Mouse (Mus musculus) limb, embryonic 14.5 days (tissue): ENCODE measurements around the gene Rpl23. TPM values are rescaled to one million over a fixed set of nuclear protein-coding genes. Genes with fewer than 3 reads are reported as not detected.

ENCODE experiments used
- ATAC-seq: fragments of 200-750 bp; cut with Nextera tagmentation; 2 replicates; pipeline ENCODE4 v1.8.0; 2017; ENCODE audit warnings: low read depth, moderate number of reproducible peaks, moderate TSS enrichment; ENCODE audit not compliant: low FRiP score
- DNase-seq: peaks from one replicate; pipeline ENCODE4 v3.0.0-alpha.2; 2015; ENCODE audit warnings: low spot score
- H3K27ac ChIP-seq: fragments of 300-500 bp; sonication (generic); replicated peaks from 2 replicates; pipeline ENCODE4 v1.5.1; 2014; ENCODE audit warnings: low read depth, mild to moderate bottlenecking, low read length, moderate library complexity, mixed read lengths
- H3K27me3 ChIP-seq: fragments of 300-500 bp; sonication (generic); 2 replicates; pipeline ENCODE4 v1.6.1; 2014; ENCODE audit warnings: low read length, mixed read lengths; ENCODE audit not compliant: control insufficient read depth, insufficient read depth
- H3K36me3 ChIP-seq: fragments of 300-500 bp; sonication (generic); 2 replicates; pipeline ENCODE4 v1.6.1; 2014; ENCODE audit warnings: mild to moderate bottlenecking, low read length, moderate library complexity, mixed read lengths; ENCODE audit not compliant: control insufficient read depth, insufficient read depth
- H3K4me1 ChIP-seq: fragments of 300-500 bp; sonication (generic); 2 replicates; pipeline ENCODE4 v1.6.1; 2014; ENCODE audit warnings: antibody characterized with exemption, low read length, mixed read lengths; ENCODE audit not compliant: control insufficient read depth, insufficient read depth
- H3K4me2 ChIP-seq: fragments of 300-500 bp; sonication (generic); replicated peaks from 2 replicates; pipeline ENCODE4 v1.6.1; 2014; ENCODE audit warnings: low read depth, mild to moderate bottlenecking, low read length, moderate library complexity; ENCODE audit not compliant: severe bottlenecking
- H3K4me3 ChIP-seq: fragments of 300-500 bp; sonication (generic); replicated peaks from 2 replicates; pipeline ENCODE4 v1.5.1; 2014; ENCODE audit warnings: low read length
- H3K9ac ChIP-seq: fragments of 300-500 bp; sonication (generic); 2 replicates; pipeline ENCODE4 v1.6.1; 2014; ENCODE audit warnings: mild to moderate bottlenecking, low read depth, low read length, moderate library complexity; ENCODE audit not compliant: severe bottlenecking
- H3K9me3 ChIP-seq: fragments of 300-500 bp; sonication (generic); 2 replicates; pipeline ENCODE4 v1.6.1; 2016; ENCODE audit warnings: low read length; ENCODE audit not compliant: control insufficient read depth
- POLR2A ChIP-seq: fragments of 200-500 bp; IDR thresholded peaks from 2 replicates; pipeline ENCODE4 v1.8.0; 2012; ENCODE audit warnings: inconsistent platforms, mild to moderate bottlenecking, moderate library complexity, borderline replicate concordance; ENCODE audit not compliant: insufficient read depth, insufficient read length; ENCODE audit errors: extremely low read depth
- WGBS: fragments of 180-500 bp; shearing (Covaris S2); extraction: QIAGEN DNeasy Blood & Tissue Kit; methylation state at CpG from one replicate; pipeline ENCODE4 v1.1.7; 2014; 5-methylcytosine and 5-hydroxymethylcytosine counted together
- polyA plus RNA-seq, 2 experiments: library from polyadenylated mRNA; depleted of rRNA in 1 of 2; stranded (reverse) in 1 of 2; unstranded in 1 of 2; fragments of >200 nt; fragmentation: Nextera tagmentation in 1 of 2; extraction: Ambion mirVana in 1 of 2; gene quantifications; 2 replicates each; pipeline versions ENCODE4 v1.2.1 to v1.2.3; 2012 to 2014

Rpl23 gene
- polyA plus RNA-seq, 2 experiments: 764 to 903 TPM

- Histone ChIP-seq H3K4me3 (no peak overlapping the region), H3K9ac (no peak overlapping the region), H3K36me3 (peaks cover 86% of the 10 kb centered on the region), H3K9me3 (no peaks in the 10 kb centered on the region), H3K27ac (no peak overlapping the region), H3K27me3 (no peaks in the 10 kb centered on the region), H3K4me1 (peaks cover 8% of the 10 kb centered on the region), H3K4me2 (no peak overlapping the region)
- WGBS: 71% methylated on average over 20 of the region's 20 CpGs
- DNase-seq (no peak), ATAC-seq (no peak)
- no peak for TF ChIP-seq POLR2A
Observed at GRCm38 (mm10) chr11:97822840-97823603, 40.8 kb upstream of the Rpl23 start.

- H3K27me3 ChIP-seq: no peaks in the 10 kb centered on the region
- peaks cover 16% of the 10 kb centered on the region for H3K4me1 ChIP-seq
- ATAC-seq (no peak), DNase-seq (no peak)
- no peak overlapping the region for H3K4me3 ChIP-seq
- peaks cover 81% of the 10 kb centered on the region for H3K36me3 ChIP-seq
- no peak overlapping the region for H3K4me2 ChIP-seq
- H3K27ac ChIP-seq: no peak overlapping the region
- TF ChIP-seq POLR2A: no peak
- 99% methylated on average over 8 of the region's 8 CpGs for WGBS
- no peaks in the 10 kb centered on the region for H3K9me3 ChIP-seq
- no peak overlapping the region for H3K9ac ChIP-seq
Observed at GRCm38 (mm10) chr11:97821401-97822064, 39.3 kb upstream of the Rpl23 start.

- TF ChIP-seq POLR2A: no peak
- H3K4me2 ChIP-seq: no peak overlapping the region
- no peak overlapping the region for H3K27ac ChIP-seq
- H3K9ac ChIP-seq: no peak overlapping the region
- H3K27me3 ChIP-seq: no peaks in the 10 kb centered on the region
- no peaks in the 10 kb centered on the region for H3K9me3 ChIP-seq
- no peak overlapping the region for H3K4me3 ChIP-seq
- peaks cover 81% of the 10 kb centered on the region for H3K36me3 ChIP-seq
- WGBS: 70% methylated on average over 4 of the region's 4 CpGs
- H3K4me1 ChIP-seq: peaks cover 16% of the 10 kb centered on the region
- ATAC-seq (no peak), DNase-seq (no peak)
Observed at GRCm38 (mm10) chr11:97820840-97821239, 38.6 kb upstream of the Rpl23 start.

- DNase-seq: no peak
- Histone ChIP-seq H3K36me3 (peaks cover 81% of the 10 kb centered on the region), H3K4me3 (no peak overlapping the region), H3K9ac (no peak overlapping the region), H3K4me1 (peaks cover 22% of the 10 kb centered on the region), H3K9me3 (no peaks in the 10 kb centered on the region), H3K4me2 (no peak overlapping the region), H3K27me3 (no peaks in the 10 kb centered on the region), H3K27ac (no peak overlapping the region)
- 52% methylated on average over 5 of the region's 5 CpGs for WGBS
- TF ChIP-seq POLR2A: no peak
- ATAC-seq: no peak
Observed at GRCm38 (mm10) chr11:97819923-97820322, 37.7 kb upstream of the Rpl23 start.

GRCm38 (mm10) chr11:97819102-97819501 lies 36.9 kb upstream of the Rpl23 start:
- Histone ChIP-seq H3K9ac (no peak overlapping the region), H3K27me3 (no peaks in the 10 kb centered on the region), H3K9me3 (no peaks in the 10 kb centered on the region), H3K4me1 (peaks cover 22% of the 10 kb centered on the region), H3K36me3 (peaks cover 81% of the 10 kb centered on the region), H3K4me2 (no peak overlapping the region), H3K4me3 (no peak overlapping the region), H3K27ac (no peak overlapping the region)
- no peak for DNase-seq
- no peak for ATAC-seq
- WGBS: 58% methylated on average over 4 of the region's 4 CpGs
- TF ChIP-seq POLR2A: no peak
